Mouse (Mus musculus): ENCODE data around the gene Chpt1.

GRCm38 (mm10) chr10:88513574-88514135, 9.8 kb upstream of the Chpt1 start:
- TF ChIP-seq POLR2A (IDR thresholded peaks at IDR 0.05; ENCODE audit: control insufficient read depth, extremely low read depth, insufficient read depth, low read length, poor library complexity): no peak
- TF ChIP-seq CTCF (IDR thresholded peaks at IDR 0.05; ENCODE audit: borderline replicate concordance, control insufficient read depth, extremely low read depth, insufficient read depth, low read length, poor library complexity): no peak

Measured in thymus, adult 2 months (tissue).